Mouse (Mus musculus) hindbrain, postnatal 0 days (tissue): ENCODE data around the gene Ints12. TPM values are rescaled to one million over a fixed set of nuclear protein-coding genes. Genes with fewer than 3 reads are reported as not detected.

Source experiments
- ATAC-seq: fragments of 200-750 bp; cut with Nextera tagmentation; 2 replicates; pipeline ENCODE4 v1.8.0; 2017; ENCODE audit warnings: mild to moderate bottlenecking, moderate TSS enrichment, moderate library complexity
- DNase-seq: peaks from one replicate; pipeline ENCODE4 v3.0.0-alpha.2; 2015; ENCODE audit warnings: low spot score
- H3K27ac ChIP-seq: fragments of 300-500 bp; sonication (generic); 2 replicates; pipeline ENCODE4 v1.5.1; 2014; ENCODE audit warnings: mild to moderate bottlenecking
- H3K27me3 ChIP-seq: fragments of 300-500 bp; sonication (generic); 2 replicates; pipeline ENCODE4 v1.6.1; 2014; ENCODE audit warnings: low read length, mixed read lengths; ENCODE audit not compliant: insufficient read depth
- H3K36me3 ChIP-seq: fragments of 300-500 bp; sonication (generic); 2 replicates; pipeline ENCODE4 v1.6.1; 2014; ENCODE audit warnings: low read length, mixed read lengths; ENCODE audit not compliant: insufficient read depth
- H3K4me1 ChIP-seq: fragments of 300-500 bp; sonication (generic); 2 replicates; pipeline ENCODE4 v1.6.1; 2014; ENCODE audit warnings: antibody characterized with exemption, low read length, mixed read lengths; ENCODE audit not compliant: insufficient read depth
- H3K4me2 ChIP-seq: fragments of 300-500 bp; sonication (generic); 2 replicates; pipeline ENCODE4 v1.6.1; 2014; ENCODE audit warnings: low read depth, mild to moderate bottlenecking, low read length, moderate library complexity, mixed read lengths
- H3K4me3 ChIP-seq: fragments of 300-500 bp; sonication (generic); 2 replicates; pipeline ENCODE4 v1.5.1; 2014; ENCODE audit warnings: low read length
- H3K9ac ChIP-seq: fragments of 300-500 bp; sonication (generic); replicated peaks from 2 replicates; pipeline ENCODE4 v1.6.1; 2014; ENCODE audit warnings: mild to moderate bottlenecking, low read length, moderate library complexity, mixed read lengths
- H3K9me3 ChIP-seq: fragments of 300-500 bp; sonication (generic); 2 replicates; pipeline ENCODE4 v1.6.1; 2016; ENCODE audit warnings: low read length, mixed read lengths
- CTCF ChIP-seq: IDR thresholded peaks from 2 replicates; pipeline ENCODE4 v1.5.1; 2016; ENCODE audit warnings: antibody characterized with exemption, control low read depth, low read depth
- WGBS: fragments of 180-500 bp; shearing (Covaris S2); extraction: QIAGEN DNeasy Blood & Tissue Kit; methylation state at CpG from one replicate; pipeline ENCODE4 v1.1.7; 2014; 5-methylcytosine and 5-hydroxymethylcytosine counted together
- polyA plus RNA-seq: library from polyadenylated mRNA; unstranded; fragments of >200 nt; fragmentation: Nextera tagmentation; extraction: Ambion mirVana; gene quantifications from 2 replicates; pipeline ENCODE4 v1.2.1, GENCODE M21; 2015
- total RNA-seq: library from RNA; depleted of rRNA; stranded (reverse); fragments of >200 nt; gene quantifications from 2 replicates; pipeline ENCODE4 v1.2.3, GENCODE M21; 2014

The Ints12 gene
- total and polyA plus RNA-seq, 2 experiments from 2014 or later = 9.6 to 10.0 TPM

DNA sequence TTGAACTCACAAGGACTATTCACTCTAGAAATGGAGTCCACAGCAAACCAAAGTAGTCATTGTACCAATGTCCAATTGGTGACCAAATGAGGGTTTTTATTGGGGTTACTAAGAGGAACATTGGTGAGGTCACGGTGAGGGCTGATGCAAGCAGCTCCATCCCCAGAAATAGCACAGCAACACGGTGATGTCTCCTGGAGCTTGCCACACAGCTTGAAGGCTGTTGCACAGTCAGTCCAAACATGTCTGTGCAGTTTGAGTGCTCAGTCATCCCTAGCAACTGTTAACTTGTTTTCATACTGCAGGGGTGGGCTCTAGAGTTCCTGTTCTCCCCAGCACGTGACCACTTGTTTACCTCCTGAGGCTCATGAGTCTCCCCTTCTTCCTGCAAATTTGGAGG, 12.1 kb downstream of the Ints12 start:
- DNase-seq (no peak), ATAC-seq (no peak)
- H3K9ac ChIP-seq = no peak overlapping the region
- WGBS = 90% methylated on average over 3 of the region's 3 CpGs
- H3K4me1 ChIP-seq = no peaks in the 10 kb centered on the region
- no peaks in the 10 kb centered on the region for H3K27me3 ChIP-seq
- H3K4me3 ChIP-seq = no peak overlapping the region
- H3K27ac ChIP-seq = no peak overlapping the region
- no peaks in the 10 kb centered on the region for H3K9me3 ChIP-seq
- H3K4me2 ChIP-seq = no peak overlapping the region
- peaks cover 18% of the 10 kb centered on the region for H3K36me3 ChIP-seq
- no peak for TF ChIP-seq CTCF

DNA sequence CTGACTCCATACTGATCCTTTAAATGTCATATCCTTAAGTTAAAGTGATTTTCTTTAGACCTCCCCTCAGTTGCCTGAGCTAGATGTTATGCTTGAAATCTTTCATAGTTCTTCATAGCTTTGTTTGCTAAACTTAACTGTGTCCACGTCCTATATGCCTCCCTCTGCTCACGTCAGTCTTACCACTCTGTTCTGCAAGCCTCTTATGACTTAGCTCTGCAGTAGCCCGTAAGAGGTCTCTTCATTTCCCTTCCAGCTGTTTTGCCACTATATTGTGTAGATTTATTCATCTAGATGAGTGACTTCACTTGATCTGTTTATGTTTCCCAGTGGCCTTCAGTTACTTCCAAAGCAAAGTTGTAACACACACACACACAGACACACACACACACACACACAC, 12.8 kb downstream of the Ints12 start:
- Histone ChIP-seq H3K9ac (no peak overlapping the region), H3K4me1 (no peaks in the 10 kb centered on the region), H3K9me3 (no peaks in the 10 kb centered on the region), H3K4me2 (no peak overlapping the region), H3K27ac (no peak overlapping the region), H3K4me3 (no peak overlapping the region), H3K27me3 (no peaks in the 10 kb centered on the region), H3K36me3 (peaks cover 22% of the 10 kb centered on the region)
- WGBS = 91% methylated on average over 3 of the region's 3 CpGs
- no peak for DNase-seq
- ATAC-seq = no peak
- no peak for TF ChIP-seq CTCF

- H3K4me2 ChIP-seq = no peak overlapping the region
- no peak for ATAC-seq
- H3K27ac ChIP-seq = no peak overlapping the region
These were observed 17.1 kb downstream of the Ints12 start for GRCm38 (mm10) chr3:133108731-133109130.

DNA sequence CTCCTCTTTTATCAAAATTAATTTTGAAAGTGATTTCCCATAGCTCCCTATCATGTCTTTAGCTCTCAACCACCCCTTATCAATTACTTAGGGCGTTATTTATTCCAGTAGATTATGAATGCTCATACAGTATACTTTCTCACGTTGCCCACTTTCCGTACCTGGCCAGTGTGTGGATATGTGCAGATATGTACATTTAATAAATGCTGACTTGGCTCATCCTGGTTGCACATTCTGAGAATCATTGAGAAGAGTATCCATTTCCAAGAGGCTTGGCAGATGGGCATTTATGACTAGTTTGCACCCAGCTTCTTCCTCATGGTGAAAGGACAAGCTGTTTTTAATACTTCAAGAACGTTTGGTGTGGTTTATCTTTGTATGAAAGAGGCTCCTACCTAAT, 18.2 kb downstream of the Ints12 start:
- peaks cover 16% of the 10 kb centered on the region for H3K36me3 ChIP-seq
- ATAC-seq (no peak), DNase-seq (no peak)
- no peak overlapping the region for H3K4me3 ChIP-seq
- 92% methylated on average over 4 of the region's 4 CpGs for WGBS
- TF ChIP-seq CTCF = no peak
- H3K4me2 ChIP-seq = no peak overlapping the region
- H3K27ac ChIP-seq = no peak overlapping the region
- H3K9me3 ChIP-seq = no peaks in the 10 kb centered on the region
- H3K4me1 ChIP-seq = no peaks in the 10 kb centered on the region
- H3K27me3 ChIP-seq = no peaks in the 10 kb centered on the region
- H3K9ac ChIP-seq = no peak overlapping the region

More at GRCm38 (mm10) chr3:133108731-133109130, 17.1 kb downstream of the Ints12 start:
- TF ChIP-seq CTCF = no peak
- H3K36me3 ChIP-seq = peaks cover 17% of the 10 kb centered on the region
- 94% methylated on average over 4 of the region's 4 CpGs for WGBS
- H3K9ac ChIP-seq = no peak overlapping the region
- H3K4me1 ChIP-seq = no peaks in the 10 kb centered on the region
- H3K27me3 ChIP-seq = no peaks in the 10 kb centered on the region
- DNase-seq = no peak
- H3K4me3 ChIP-seq = no peak overlapping the region
- no peaks in the 10 kb centered on the region for H3K9me3 ChIP-seq

DNA sequence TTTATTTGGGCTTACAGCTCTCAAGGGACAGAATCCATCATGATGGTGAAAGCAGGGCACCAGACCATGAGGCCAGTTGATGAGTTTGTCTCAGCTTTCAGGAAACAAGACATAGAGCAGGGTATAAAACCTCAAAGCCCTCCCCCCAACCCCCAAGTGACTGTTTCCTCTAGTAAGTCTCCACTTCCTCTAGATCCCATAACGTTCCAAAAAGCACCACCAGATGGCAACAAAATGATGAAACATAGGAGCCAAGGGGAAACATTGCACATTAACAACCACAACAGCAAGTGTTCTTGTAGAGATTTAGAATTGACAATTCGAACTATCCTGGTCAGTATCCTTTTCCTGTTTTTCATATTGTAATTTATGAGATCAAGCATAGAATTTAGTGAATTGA, 20.1 kb downstream of the Ints12 start:
- ATAC-seq = peak; percentile 51; the same call in 1 of the 2 replicates
- TF ChIP-seq CTCF = peak; percentile 69
- no peaks in the 10 kb centered on the region for H3K4me1 ChIP-seq
- no peaks in the 10 kb centered on the region for H3K9me3 ChIP-seq
- H3K27ac ChIP-seq = no peak overlapping the region
- peak; percentile 69 for DNase-seq
- no peak overlapping the region for H3K9ac ChIP-seq
- no peaks in the 10 kb centered on the region for H3K27me3 ChIP-seq
- H3K4me3 ChIP-seq = no peak overlapping the region
- WGBS = 38% methylated on average over 2 of the region's 2 CpGs
- peaks cover 6% of the 10 kb centered on the region; the same call in 1 of the 2 replicates for H3K36me3 ChIP-seq
- H3K4me2 ChIP-seq = no peak overlapping the region

GRCm38 (mm10) chr3:133113281-133113680, 21.6 kb downstream of the Ints12 start:
- H3K27ac ChIP-seq = no peak overlapping the region
- H3K9ac ChIP-seq = no peak overlapping the region
- no peak overlapping the region for H3K4me2 ChIP-seq
- 67% methylated on average over 1 of the region's 1 CpGs for WGBS
- no peaks in the 10 kb centered on the region for H3K4me1 ChIP-seq
- H3K4me3 ChIP-seq = no peak overlapping the region
- no peak for ATAC-seq
- peaks cover 6% of the 10 kb centered on the region; the same call in 1 of the 2 replicates for H3K36me3 ChIP-seq
- H3K27me3 ChIP-seq = no peaks in the 10 kb centered on the region
- H3K9me3 ChIP-seq = no peaks in the 10 kb centered on the region
- DNase-seq = no peak
- no peak for TF ChIP-seq CTCF

GRCm38 (mm10) chr3:133131372-133131771, 39.7 kb downstream of the Ints12 start:
- no peak overlapping the region for H3K27ac ChIP-seq
- WGBS = 94% methylated on average over 5 of the region's 5 CpGs
- ATAC-seq = no peak
- H3K9me3 ChIP-seq = no peaks in the 10 kb centered on the region
- no peak for TF ChIP-seq CTCF
- H3K9ac ChIP-seq = no peak overlapping the region
- H3K4me3 ChIP-seq = no peak overlapping the region
- no peaks in the 10 kb centered on the region for H3K27me3 ChIP-seq
- no peak overlapping the region for H3K4me2 ChIP-seq
- no peak for DNase-seq
- H3K36me3 ChIP-seq = no peaks in the 10 kb centered on the region
- no peaks in the 10 kb centered on the region for H3K4me1 ChIP-seq
